Mouse (Mus musculus) heart, postnatal 0 days (tissue): ENCODE results near the gene Tyw1. TPM values are rescaled to one million over a fixed set of nuclear protein-coding genes. Genes with fewer than 3 reads are reported as not detected.

ENCODE experiments used
- ATAC-seq: fragments of 200-750 bp; cut with Nextera tagmentation; 2 replicates; pipeline ENCODE4 v1.8.0; 2017; ENCODE audit warnings: low read depth, moderate number of reproducible peaks, moderate library complexity; ENCODE audit not compliant: insufficient read depth
- DNase-seq: peaks from one replicate; pipeline ENCODE4 v3.0.0-alpha.2; 2016; ENCODE audit warnings: low spot score
- H3K27ac ChIP-seq: fragments of 300-500 bp; sonication (generic); 2 replicates; pipeline ENCODE4 v1.5.1; 2014; ENCODE audit warnings: low read depth, mild to moderate bottlenecking
- H3K27me3 ChIP-seq: fragments of 300-500 bp; sonication (generic); 2 replicates; pipeline ENCODE4 v1.6.1; 2014; ENCODE audit warnings: low read length, mixed read lengths; ENCODE audit not compliant: control insufficient read depth, insufficient read depth
- H3K36me3 ChIP-seq: fragments of 300-500 bp; sonication (generic); replicated peaks from 2 replicates; pipeline ENCODE4 v1.6.1; 2014; ENCODE audit warnings: low read length, mixed read lengths; ENCODE audit not compliant: control insufficient read depth, insufficient read depth
- H3K4me1 ChIP-seq: fragments of 300-500 bp; sonication (generic); 2 replicates; pipeline ENCODE4 v1.6.1; 2014; ENCODE audit warnings: antibody characterized with exemption; ENCODE audit not compliant: control insufficient read depth, insufficient read depth
- H3K4me2 ChIP-seq: fragments of 300-500 bp; sonication (generic); 2 replicates; pipeline ENCODE4 v1.6.1; 2014; ENCODE audit warnings: low read depth, mild to moderate bottlenecking, low read length, moderate library complexity
- H3K4me3 ChIP-seq: fragments of 300-500 bp; sonication (generic); 2 replicates; pipeline ENCODE4 v1.5.1; 2014; ENCODE audit warnings: low read depth, low read length
- H3K9ac ChIP-seq: fragments of 300-500 bp; sonication (generic); replicated peaks from 2 replicates; pipeline ENCODE4 v1.6.1; 2014; ENCODE audit warnings: low read depth, low read length, mixed read lengths
- H3K9me3 ChIP-seq: fragments of 300-500 bp; sonication (generic); replicated peaks from 2 replicates; pipeline ENCODE4 v1.6.1; 2016; ENCODE audit warnings: low read length; ENCODE audit not compliant: control insufficient read depth
- CTCF ChIP-seq: IDR thresholded peaks from 2 replicates; pipeline ENCODE4 v1.5.1; 2016; ENCODE audit warnings: antibody characterized with exemption, control low read depth, low read depth
- EP300 ChIP-seq: IDR thresholded peaks from 2 replicates; pipeline ENCODE4 v1.6.1; 2016; ENCODE audit warnings: antibody characterized with exemption, low read depth
- WGBS: fragments of 180-500 bp; shearing (Covaris S2); extraction: QIAGEN DNeasy Blood & Tissue Kit; methylation state at CpG from one replicate; pipeline ENCODE4 v1.1.7; 2014; 5-methylcytosine and 5-hydroxymethylcytosine counted together
- polyA plus RNA-seq: library from polyadenylated mRNA; unstranded; fragments of >200 nt; fragmentation: Nextera tagmentation; extraction: Ambion mirVana; gene quantifications from 2 replicates; pipeline ENCODE4 v1.2.1, GENCODE M21; 2015
- total RNA-seq: library from RNA; depleted of rRNA; stranded (reverse); fragments of >200 nt; gene quantifications from 2 replicates; pipeline ENCODE4 v1.2.3, GENCODE M21; 2014; ENCODE audit warnings: low replicate concordance

The Tyw1 gene
- total and polyA plus RNA-seq, 2 experiments from 2014 or later, result 11.1 to 18.9 TPM

DNA sequence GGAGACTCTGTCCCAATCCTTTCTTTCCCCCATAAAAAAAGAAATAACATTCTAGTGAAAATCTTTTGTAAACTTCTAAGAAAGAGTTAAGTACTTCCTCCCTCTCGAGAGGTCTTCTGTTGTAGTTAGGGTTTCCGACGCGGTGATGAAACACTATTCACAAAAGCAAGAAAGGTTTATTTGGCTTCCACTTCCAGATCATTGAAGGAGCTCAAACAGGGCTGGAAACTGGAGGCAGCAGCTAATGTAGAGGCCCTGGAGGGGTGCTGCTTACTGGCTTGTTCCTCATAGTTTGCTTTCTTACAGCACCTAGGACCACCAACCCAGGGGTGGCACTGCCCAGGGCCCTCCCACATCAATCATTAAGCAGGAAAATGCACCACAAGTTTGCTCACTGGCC lies 27.3 kb upstream of the Tyw1 start:
- H3K4me1 ChIP-seq, result peaks cover 9% of the 10 kb centered on the region
- no peak overlapping the region for H3K4me2 ChIP-seq
- no peak for DNase-seq
- H3K36me3 ChIP-seq, result peaks cover 46% of the 10 kb centered on the region
- H3K4me3 ChIP-seq, result no peak overlapping the region
- 73% methylated on average over 4 of the region's 4 CpGs for WGBS
- ATAC-seq, result no peak
- H3K9ac ChIP-seq, result no peak overlapping the region
- no peaks in the 10 kb centered on the region for H3K27me3 ChIP-seq
- no peak overlapping the region for H3K27ac ChIP-seq
- TF ChIP-seq EP300, result no peak
- H3K9me3 ChIP-seq, result no peaks in the 10 kb centered on the region

DNA sequence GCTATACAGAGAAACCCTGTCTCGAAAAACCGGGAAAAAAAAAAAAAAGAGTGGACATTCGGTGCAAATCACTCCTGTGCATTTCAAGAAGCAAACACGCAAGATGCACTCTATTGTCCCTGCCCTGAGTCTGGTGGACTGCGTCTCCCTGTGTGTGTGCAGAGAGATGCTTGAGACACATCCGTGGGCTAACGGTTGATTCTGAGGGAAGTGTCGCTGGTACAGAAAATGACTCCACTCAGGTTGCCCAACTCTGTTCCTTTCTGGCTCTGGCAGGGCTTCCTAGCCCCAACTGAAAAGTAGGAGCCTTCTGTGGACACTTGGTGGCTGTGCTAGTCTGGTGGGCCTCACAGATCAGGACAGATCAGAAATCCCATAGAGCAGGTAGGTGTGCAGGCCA lies 19.1 kb upstream of the Tyw1 start:
- H3K9me3 ChIP-seq, result no peaks in the 10 kb centered on the region
- no peak overlapping the region for H3K9ac ChIP-seq
- no peak for DNase-seq
- peaks cover 94% of the 10 kb centered on the region for H3K36me3 ChIP-seq
- WGBS, result 92% methylated on average over 8 of the region's 8 CpGs
- no peaks in the 10 kb centered on the region for H3K4me1 ChIP-seq
- TF ChIP-seq EP300, result no peak
- H3K4me3 ChIP-seq, result no peak overlapping the region
- H3K27ac ChIP-seq, result no peak overlapping the region
- no peak overlapping the region for H3K4me2 ChIP-seq
- no peaks in the 10 kb centered on the region for H3K27me3 ChIP-seq
- no peak for ATAC-seq

DNA sequence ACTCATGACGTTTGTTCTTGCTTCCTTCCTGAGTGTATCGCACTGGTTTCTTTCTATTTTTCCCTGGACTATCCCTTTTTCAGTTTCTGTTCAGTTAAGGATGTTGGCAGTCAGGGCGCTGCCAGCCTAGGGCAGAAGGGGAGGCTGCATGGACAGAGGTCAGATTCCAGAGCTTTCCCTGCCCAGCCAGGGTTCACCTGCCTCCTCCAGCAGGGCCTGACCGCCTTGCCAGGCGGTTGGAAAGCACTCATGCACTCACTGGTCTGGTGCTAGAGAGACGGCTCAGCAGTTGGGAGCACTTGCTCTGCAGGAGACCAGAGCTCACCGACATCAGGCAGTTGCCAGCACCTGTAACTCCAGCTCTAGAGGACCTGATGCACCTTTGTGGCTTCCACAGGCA lies 16.2 kb upstream of the Tyw1 start:
- ATAC-seq, result no peak
- H3K4me3 ChIP-seq, result no peak overlapping the region
- H3K36me3 ChIP-seq, result peaks cover 89% of the 10 kb centered on the region
- no peaks in the 10 kb centered on the region for H3K9me3 ChIP-seq
- H3K27ac ChIP-seq, result no peak overlapping the region
- DNase-seq, result no peak
- H3K27me3 ChIP-seq, result no peaks in the 10 kb centered on the region
- 89% methylated on average over 7 of the region's 7 CpGs for WGBS
- no peak overlapping the region for H3K4me2 ChIP-seq
- H3K9ac ChIP-seq, result no peak overlapping the region
- H3K4me1 ChIP-seq, result no peaks in the 10 kb centered on the region
- TF ChIP-seq CTCF, result no peak
- TF ChIP-seq EP300, result no peak

DNA sequence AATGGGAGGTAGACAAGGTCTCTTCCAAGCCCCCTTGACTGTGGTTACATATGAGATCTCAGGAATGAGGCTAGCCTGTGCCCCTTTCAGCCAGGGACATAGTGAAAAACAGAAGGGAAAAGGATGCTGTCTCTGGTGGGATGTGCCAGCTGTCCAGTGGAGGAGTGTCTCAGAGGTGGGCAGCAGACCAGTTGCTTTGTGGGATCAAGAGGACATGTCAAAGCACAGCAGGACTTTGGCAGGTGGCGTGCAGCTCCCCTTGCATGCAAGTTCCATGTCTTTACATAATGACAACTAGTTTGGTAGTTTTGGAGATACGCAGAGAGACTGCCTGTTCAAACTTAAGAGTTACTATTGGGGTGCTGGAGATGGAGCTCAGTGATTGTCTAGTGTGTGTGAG lies 15.6 kb upstream of the Tyw1 start:
- peaks cover 89% of the 10 kb centered on the region for H3K36me3 ChIP-seq
- TF ChIP-seq CTCF (no peak), EP300 (no peak)
- 90% methylated on average over 2 of the region's 2 CpGs for WGBS

DNA sequence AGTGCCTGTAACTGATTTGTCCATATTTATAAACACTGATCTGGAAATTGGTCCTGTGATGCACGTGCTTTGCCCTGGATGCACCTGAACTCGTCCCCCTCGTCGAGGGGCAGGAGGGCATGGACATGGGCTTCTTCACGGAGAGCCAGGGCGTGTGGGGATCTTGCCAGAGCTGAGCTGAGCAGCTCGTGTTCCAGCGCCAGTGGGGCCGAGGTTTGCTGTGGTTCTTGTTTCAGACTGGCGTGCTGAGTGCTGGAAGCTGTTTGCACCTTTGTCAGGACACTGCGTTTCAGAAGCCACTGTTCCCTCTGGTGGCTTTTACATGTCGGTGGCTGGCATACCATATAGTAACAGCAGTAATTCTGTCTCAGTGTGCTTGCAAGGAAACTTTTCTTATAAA lies 14.0 kb upstream of the Tyw1 start:
- 85% methylated on average over 12 of the region's 12 CpGs for WGBS
- H3K36me3 ChIP-seq, result peaks cover 90% of the 10 kb centered on the region

More for the DNA sequence above, 15.6 kb upstream of the Tyw1 start:
- no peak overlapping the region for H3K4me3 ChIP-seq
- DNase-seq, result no peak
- no peak overlapping the region for H3K4me2 ChIP-seq
- no peak for ATAC-seq
- H3K4me1 ChIP-seq, result no peaks in the 10 kb centered on the region
- no peaks in the 10 kb centered on the region for H3K27me3 ChIP-seq
- no peak overlapping the region for H3K9ac ChIP-seq
- H3K9me3 ChIP-seq, result no peaks in the 10 kb centered on the region
- H3K27ac ChIP-seq, result no peak overlapping the region

DNA sequence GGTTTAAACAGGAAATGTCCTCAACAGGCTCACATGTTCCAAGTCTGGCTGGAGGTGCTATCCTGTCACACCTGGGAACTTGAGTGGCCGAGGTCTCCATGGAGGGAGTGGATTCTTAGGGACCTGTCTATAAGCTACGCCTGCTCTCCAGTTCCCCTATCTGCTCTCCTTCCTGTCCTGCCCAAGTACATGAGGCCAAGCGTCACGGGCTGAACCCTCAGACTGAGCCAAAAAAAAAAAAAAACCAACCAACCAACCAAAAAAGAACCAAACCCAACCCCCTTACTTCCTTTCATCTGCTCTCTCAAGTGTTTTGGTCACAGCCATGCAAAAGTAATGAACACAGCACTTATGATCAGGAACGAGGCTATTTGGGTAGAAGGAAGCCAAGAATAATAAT lies 7.6 kb upstream of the Tyw1 start:
- no peak for ATAC-seq
- 52% methylated on average over 5 of the region's 5 CpGs for WGBS

More for the DNA sequence above, 14.0 kb upstream of the Tyw1 start:
- Histone ChIP-seq H3K9ac (no peak overlapping the region), H3K27ac (no peak overlapping the region), H3K4me3 (no peak overlapping the region), H3K9me3 (no peaks in the 10 kb centered on the region), H3K4me2 (no peak overlapping the region), H3K27me3 (no peaks in the 10 kb centered on the region), H3K4me1 (no peaks in the 10 kb centered on the region)
- DNase-seq (no peak), ATAC-seq (no peak)
- no peak for TF ChIP-seq EP300
- no peak for TF ChIP-seq CTCF

More for the DNA sequence above, 7.6 kb upstream of the Tyw1 start:
- H3K9me3 ChIP-seq, result no peaks in the 10 kb centered on the region
- no peak overlapping the region for H3K4me2 ChIP-seq
- no peak overlapping the region for H3K4me3 ChIP-seq
- no peaks in the 10 kb centered on the region for H3K4me1 ChIP-seq
- H3K27ac ChIP-seq, result no peak overlapping the region
- H3K9ac ChIP-seq, result no peak overlapping the region
- H3K27me3 ChIP-seq, result no peaks in the 10 kb centered on the region
- no peak for DNase-seq
- no peak for TF ChIP-seq CTCF
- no peak for TF ChIP-seq EP300
- peaks cover 95% of the 10 kb centered on the region for H3K36me3 ChIP-seq
